Mouse (Mus musculus) MEL (cell line): ENCODE results near the gene Nlrp6. TPM values are rescaled to one million over a fixed set of nuclear protein-coding genes. Genes with fewer than 3 reads are reported as not detected.
A peak's percentile ranks its signal among the peaks of the same experiment; 100 is the strongest.

Experiments
- DNase-seq: peaks from one replicate; pipeline ENCODE4 v3.0.0; 2011; ENCODE audit warnings: low read depth, low spot score
- H3K27ac ChIP-seq: 2 replicates; pipeline ENCODE4 v1.5.1; 2012; ENCODE audit warnings: low read depth, mild to moderate bottlenecking, control low read depth, low read length, moderate library complexity; ENCODE audit not compliant: control insufficient read depth
- H3K27me3 ChIP-seq, 2 experiments: fragments of 150-350 bp in 1 of 2; sonication (generic) in 1 of 2; 2 replicates each; pipeline ENCODE4 v1.6.1; 2012; ENCODE audit warnings: low read length in 2 of 2, mild to moderate bottlenecking in 2 of 2, improper control_type of control experiment in 1 of 2, moderate library complexity in 1 of 2; ENCODE audit not compliant: insufficient read depth in 2 of 2, control insufficient read depth in 1 of 2
- H3K36me3 ChIP-seq, 2 experiments: 2 replicates each; pipeline ENCODE4 v1.6.1; 2012 to 2014; ENCODE audit warnings: low read length in 2 of 2, improper control_type of control experiment in 1 of 2, inconsistent platforms in 1 of 2, mild to moderate bottlenecking in 1 of 2; ENCODE audit not compliant: insufficient read depth in 2 of 2, control insufficient read depth in 1 of 2
- H3K4me1 ChIP-seq, 2 experiments: fragments of 150-350 bp in 1 of 2; sonication (generic) in 1 of 2; 2 replicates each; pipeline ENCODE4 v1.6.1; 2012; ENCODE audit warnings: low read length in 2 of 2, improper control_type of control experiment in 1 of 2, mild to moderate bottlenecking in 1 of 2; ENCODE audit not compliant: insufficient read depth in 2 of 2, control insufficient read depth in 1 of 2
- H3K4me3 ChIP-seq, 2 experiments: fragments of 150-350 bp in 1 of 2; sonication (generic) in 1 of 2; 2 replicates each; pipeline ENCODE4 v1.5.1; 2012; ENCODE audit warnings: low read depth in 2 of 2, low read length in 2 of 2, mild to moderate bottlenecking in 2 of 2, moderate library complexity in 2 of 2, control low read depth in 1 of 2, improper control_type of control experiment in 1 of 2; ENCODE audit not compliant: control insufficient read depth in 1 of 2, insufficient read depth in 1 of 2
- H3K79me2 ChIP-seq: 2 replicates; pipeline ENCODE4 v1.6.1; 2012; ENCODE audit warnings: mild to moderate bottlenecking, low read length, moderate library complexity; ENCODE audit not compliant: control insufficient read depth, poor library complexity, insufficient read depth
- H3K9ac ChIP-seq: 2 replicates; pipeline ENCODE4 v1.6.1; 2012; ENCODE audit warnings: low read depth, mild to moderate bottlenecking, control low read depth, low read length, moderate library complexity; ENCODE audit not compliant: control insufficient read depth, poor library complexity, severe bottlenecking
- H3K9me3 ChIP-seq: fragments of 150-350 bp; sonication (generic); replicated peaks from 2 replicates; pipeline ENCODE4 v1.6.1; 2012; ENCODE audit warnings: mild to moderate bottlenecking, low read length, improper control_type of control experiment, moderate library complexity; ENCODE audit not compliant: insufficient read depth
- CHD2 ChIP-seq: IDR thresholded peaks from 2 replicates; pipeline ENCODE4 v1.6.1; 2011; ENCODE audit warnings: low read length, improper control_type of control experiment
- E2F4 ChIP-seq: IDR thresholded peaks from 2 replicates; pipeline ENCODE4 v1.6.1; 2011; ENCODE audit warnings: low read depth, low read length, improper control_type of control experiment, borderline replicate concordance
- ELF1 ChIP-seq: IDR thresholded peaks from 2 replicates; pipeline ENCODE4 v1.6.1; 2014; ENCODE audit warnings: low read depth, mild to moderate bottlenecking, inconsistent platforms, low read length, improper control_type of control experiment, moderate library complexity
- EP300 ChIP-seq, 2 experiments: IDR thresholded peaks; 2 replicates each; pipeline ENCODE4 v1.6.1; 2011; ENCODE audit warnings: improper control_type of control experiment in 2 of 2, low read length in 2 of 2, low read depth in 1 of 2, mild to moderate bottlenecking in 1 of 2
- ETS1 ChIP-seq: IDR thresholded peaks from 2 replicates; pipeline ENCODE4 v1.6.1; 2012; ENCODE audit warnings: low read depth, mild to moderate bottlenecking, inconsistent platforms, low read length, improper control_type of control experiment, moderate library complexity
- MAFK ChIP-seq: IDR thresholded peaks from 2 replicates; pipeline ENCODE4 v1.6.1; 2011; ENCODE audit warnings: low read depth, mild to moderate bottlenecking, low read length, improper control_type of control experiment, borderline replicate concordance
- MAX ChIP-seq: IDR thresholded peaks from 2 replicates; pipeline ENCODE4 v1.6.1; 2011; ENCODE audit warnings: low read length, improper control_type of control experiment
- MAZ ChIP-seq: IDR thresholded peaks from 2 replicates; pipeline ENCODE4 v1.6.1; 2012; ENCODE audit warnings: low read depth, mild to moderate bottlenecking, inconsistent platforms, low read length, improper control_type of control experiment
- MYB ChIP-seq: IDR thresholded peaks from 2 replicates; pipeline ENCODE4 v1.6.1; 2011; ENCODE audit warnings: mild to moderate bottlenecking, low read depth, low read length, improper control_type of control experiment
- MYC ChIP-seq: IDR thresholded peaks from 2 replicates; pipeline ENCODE4 v1.6.1; 2011; ENCODE audit warnings: low read depth, mild to moderate bottlenecking, low read length, improper control_type of control experiment, moderate library complexity
- NRF1 ChIP-seq: IDR thresholded peaks from 2 replicates; pipeline ENCODE4 v1.6.1; 2014; ENCODE audit warnings: low read depth, mild to moderate bottlenecking, inconsistent platforms, low read length, improper control_type of control experiment, moderate library complexity; ENCODE audit not compliant: poor library complexity, insufficient read depth, severe bottlenecking
- POLR2A ChIP-seq, 2 experiments: IDR thresholded peaks; 2 replicates each; pipeline ENCODE4 v1.6.1; 2011 to 2012; ENCODE audit warnings: low read length in 2 of 2, mild to moderate bottlenecking in 2 of 2, control low read depth in 1 of 2, improper control_type of control experiment in 1 of 2, low read depth in 1 of 2, moderate library complexity in 1 of 2; ENCODE audit not compliant: control insufficient read depth in 1 of 2, insufficient read depth in 1 of 2, poor library complexity in 1 of 2
- POLR2AphosphoS2 ChIP-seq: IDR thresholded peaks from 2 replicates; pipeline ENCODE4 v1.6.1; 2011; ENCODE audit warnings: low read length, improper control_type of control experiment
- RAD21 ChIP-seq: IDR thresholded peaks from 2 replicates; pipeline ENCODE4 v1.6.1; 2011; ENCODE audit warnings: mild to moderate bottlenecking, low read depth, low read length, improper control_type of control experiment
- TAL1 ChIP-seq: IDR thresholded peaks from 2 replicates; pipeline ENCODE4 v1.6.1; 2012; ENCODE audit warnings: mild to moderate bottlenecking, inconsistent platforms, low read length, moderate library complexity, mixed read lengths
- TBP ChIP-seq: IDR thresholded peaks from 2 replicates; pipeline ENCODE4 v1.8.0; 2011; ENCODE audit warnings: low read depth, low read length, improper control_type of control experiment
- TCF12 ChIP-seq: IDR thresholded peaks from 2 replicates; pipeline ENCODE4 v1.6.1; 2014; ENCODE audit warnings: low read depth, mild to moderate bottlenecking, inconsistent platforms, low read length, improper control_type of control experiment, moderate library complexity
- UBTF ChIP-seq: IDR thresholded peaks from 2 replicates; pipeline ENCODE4 v1.6.1; 2012; ENCODE audit warnings: low read depth, mild to moderate bottlenecking, inconsistent platforms, low read length, improper control_type of control experiment, moderate library complexity, borderline replicate concordance; ENCODE audit not compliant: insufficient read depth
- USF1 ChIP-seq: IDR thresholded peaks from 2 replicates; pipeline ENCODE4 v1.6.1; 2014; ENCODE audit warnings: low read depth, mild to moderate bottlenecking, inconsistent platforms, low read length, improper control_type of control experiment, moderate library complexity
- USF2 ChIP-seq, 2 experiments: IDR thresholded peaks; 2 replicates each; pipeline ENCODE4 v1.6.1; 2011 to 2012; ENCODE audit warnings: improper control_type of control experiment in 2 of 2, low read length in 2 of 2, borderline replicate concordance in 1 of 2, inconsistent platforms in 1 of 2, low read depth in 1 of 2, mild to moderate bottlenecking in 1 of 2; ENCODE audit not compliant: insufficient read depth in 1 of 2
- ZC3H11A ChIP-seq: IDR thresholded peaks from 2 replicates; pipeline ENCODE4 v1.6.1; 2012; ENCODE audit warnings: low read depth, mild to moderate bottlenecking, inconsistent platforms, low read length, improper control_type of control experiment
- ZMIZ1 ChIP-seq: IDR thresholded peaks from 2 replicates; pipeline ENCODE4 v1.6.1; 2012; ENCODE audit warnings: low read depth, mild to moderate bottlenecking, inconsistent platforms, low read length, improper control_type of control experiment, moderate library complexity
- polyA plus RNA-seq, 2 experiments: library from polyadenylated mRNA; stranded (reverse) in 1 of 2; unstranded in 1 of 2; fragments of >175 nt in 1 of 2; fragments of >200 nt in 1 of 2; gene quantifications; 2 replicates each; pipeline versions ENCODE4 v1.2.1 to v1.2.4; 2012; ENCODE audit warnings: low replicate concordance in 2 of 2, low read depth in 1 of 2; ENCODE audit not compliant: insufficient read length in 2 of 2, insufficient read depth in 1 of 2, missing spikeins in 1 of 2
- total RNA-seq: library from RNA; depleted of rRNA; stranded (reverse); fragments of 300-350 nt; gene quantifications from 2 replicates; pipeline ENCODE4 v1.2.3, GENCODE M21; 2012

Nlrp6 gene
- total and polyA plus RNA-seq, 3 experiments: not detected

GRCm38 (mm10) chr7:140903212-140903611, 17.5 kb upstream of the Nlrp6 start (continued):
- no peak for TF ChIP-seq E2F4
- TF ChIP-seq ZC3H11A: peak; percentile 89
- TF ChIP-seq NRF1: no peak
- TF ChIP-seq MAZ: no peak
- no peak for TF ChIP-seq TBP
- TF ChIP-seq POLR2A (IDR thresholded peaks at IDR 0.05; ENCODE audit: control insufficient read depth in 1 of 2, insufficient read depth in 1 of 2, low read depth in 1 of 2, low read length in 2 of 2, poor library complexity in 1 of 2): no peak
- no peak for TF ChIP-seq TCF12
- TF ChIP-seq RAD21: peak; percentile 98
- peak; percentile 78 for TF ChIP-seq MAX
- TF ChIP-seq UBTF: no peak
- no peak for TF ChIP-seq MAFK
- no peak for TF ChIP-seq TAL1
- no peak for TF ChIP-seq POLR2AphosphoS2
- no peak for TF ChIP-seq USF1
- TF ChIP-seq CHD2: no peak
- no peak for TF ChIP-seq ETS1
- peak; percentile 89 for TF ChIP-seq MYC
- TF ChIP-seq USF2 (IDR thresholded peaks at IDR 0.05; ENCODE audit: borderline replicate concordance in 1 of 2, insufficient read depth in 1 of 2, low read depth in 1 of 2, low read length in 2 of 2): no peak
- TF ChIP-seq ZMIZ1: no peak
- no peak for TF ChIP-seq EP300 (IDR thresholded peaks at IDR 0.05; ENCODE audit: low read depth in 1 of 2, low read length in 2 of 2)

GRCm38 (mm10) chr7:140905642-140906081, 15.0 kb upstream of the Nlrp6 start:
- no peaks in the 10 kb centered on the region for H3K79me2 ChIP-seq
- H3K36me3 ChIP-seq: no peaks in the 10 kb centered on the region
- peak; percentile 37 for DNase-seq
- H3K9ac ChIP-seq: no peak overlapping the region
- no peak overlapping the region for H3K27ac ChIP-seq
- no peaks in the 10 kb centered on the region for H3K9me3 ChIP-seq
- H3K4me3 ChIP-seq: no peak overlapping the region
- H3K4me1 ChIP-seq: no peaks in the 10 kb centered on the region
- no peaks in the 10 kb centered on the region for H3K27me3 ChIP-seq
- TF ChIP-seq ELF1 (no peak), TAL1 (no peak; the same call in 1 of the 2 replicates), MYB (no peak)
